In the genomic region with DNA sequence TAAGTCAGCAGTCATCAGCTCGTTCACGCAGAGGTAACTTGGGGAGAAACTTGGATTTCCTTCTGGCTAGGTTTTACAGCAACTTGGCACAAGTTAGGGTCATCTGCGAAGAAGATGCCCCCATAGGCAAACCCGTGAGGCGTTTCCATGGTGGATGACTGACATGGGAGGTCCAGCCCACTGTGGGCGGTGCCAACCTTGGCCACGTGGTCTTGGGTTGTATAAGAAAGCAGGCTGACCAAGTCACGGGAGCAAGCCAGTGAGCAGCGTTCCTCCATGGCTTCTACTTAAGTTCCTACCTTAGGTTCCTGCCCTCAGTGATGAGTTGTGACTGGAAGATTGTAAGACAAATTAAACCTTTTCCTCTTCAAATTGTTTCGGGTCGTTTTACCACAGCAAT, we compare ENCODE assay signal across 17 mouse cellular contexts. TPM values are rescaled to one million over a fixed set of nuclear protein-coding genes. Genes with fewer than 3 reads are reported as not detected.
"Had no signal": no experiment of that assay in that cellular context is flagged by ENCODE, and none has a peak within 500 bp of the region (broad histone marks: within the 10 kb centered on the region; RNA-seq: fewer than 3 reads in every experiment).

No protein-coding gene starts in this region.

- H3K9ac ChIP-seq: liver, embryonic 15.5 days; liver, postnatal 0 days; lung, embryonic 15.5 days; midbrain, embryonic 13.5 days; midbrain, embryonic 15.5 days; neural tube, embryonic 12.5 days; stomach, embryonic 15.5 days had no signal

- H3K4me2 ChIP-seq: liver, embryonic 15.5 days; lung, embryonic 15.5 days; midbrain, embryonic 11.5 days; midbrain, embryonic 13.5 days; midbrain, embryonic 15.5 days; neural tube, embryonic 12.5 days; stomach, embryonic 15.5 days had no signal

- H3K9me3 ChIP-seq: liver, embryonic 15.5 days; lung, embryonic 15.5 days; megakaryocyte, embryonic 14.5 days; midbrain, embryonic 13.5 days; midbrain, embryonic 15.5 days; neural tube, embryonic 12.5 days; stomach, embryonic 15.5 days had no signal

- H3K36me3 ChIP-seq: liver, embryonic 15.5 days; lung, embryonic 15.5 days; midbrain, embryonic 13.5 days; midbrain, embryonic 15.5 days; neural tube, embryonic 12.5 days; stomach, embryonic 15.5 days had no signal

- ATAC-seq: liver, postnatal 0 days; lung, postnatal 0 days; midbrain, embryonic 13.5 days; midbrain, embryonic 15.5 days had no signal

- H3K27me3 ChIP-seq: lung, embryonic 15.5 days; midbrain, embryonic 13.5 days; midbrain, embryonic 15.5 days; neural tube, embryonic 12.5 days; stomach, embryonic 15.5 days had no signal

- H3K4me1 ChIP-seq: liver, embryonic 15.5 days; lung, embryonic 15.5 days; midbrain, embryonic 13.5 days; midbrain, embryonic 15.5 days; neural tube, embryonic 12.5 days; stomach, embryonic 15.5 days had no signal

- H3K27ac ChIP-seq: liver, embryonic 15.5 days; lung, embryonic 15.5 days; macrophage; midbrain, embryonic 13.5 days; midbrain, embryonic 15.5 days; neural tube, embryonic 12.5 days; stomach, embryonic 15.5 days; stomach, postnatal 0 days had no signal

- H3K4me3 ChIP-seq: liver, embryonic 15.5 days; lung, embryonic 15.5 days; megakaryocyte, embryonic 14.5 days; midbrain, embryonic 13.5 days; midbrain, embryonic 15.5 days; neural tube, embryonic 12.5 days; stomach, embryonic 15.5 days had no signal

- DNase-seq: liver, postnatal 0 days; lung, adult 2 months; lung, postnatal 14 days; lung, postnatal 36 days; right cerebral cortex, postnatal 14 days had no signal

RNA-seq across cellular contexts. Expression of gene Endou, which starts 0.8 kb away (rescaled TPM):
- polyA plus RNA-seq: neural tube, embryonic 14.5 days had no signal
